Mouse (Mus musculus): ENCODE data around the gene Mob3c. TPM values are rescaled to one million over a fixed set of nuclear protein-coding genes. Genes with fewer than 3 reads are reported as not detected.

Mob3c gene
- 21.5 TPM for total RNA-seq (2023)

GRCm38 (mm10) chr4:115827888-115828571 is at the start of gene Mob3c:
Mob3c (plus strand) TSS chr4:115828092.

GRCm38 (mm10) chr4:115780918-115781317 is 47.0 kb upstream of the Mob3c start, which contains the start of gene Tex38:
Tex38 (minus strand) TSS chr4:115781018.

DNA sequence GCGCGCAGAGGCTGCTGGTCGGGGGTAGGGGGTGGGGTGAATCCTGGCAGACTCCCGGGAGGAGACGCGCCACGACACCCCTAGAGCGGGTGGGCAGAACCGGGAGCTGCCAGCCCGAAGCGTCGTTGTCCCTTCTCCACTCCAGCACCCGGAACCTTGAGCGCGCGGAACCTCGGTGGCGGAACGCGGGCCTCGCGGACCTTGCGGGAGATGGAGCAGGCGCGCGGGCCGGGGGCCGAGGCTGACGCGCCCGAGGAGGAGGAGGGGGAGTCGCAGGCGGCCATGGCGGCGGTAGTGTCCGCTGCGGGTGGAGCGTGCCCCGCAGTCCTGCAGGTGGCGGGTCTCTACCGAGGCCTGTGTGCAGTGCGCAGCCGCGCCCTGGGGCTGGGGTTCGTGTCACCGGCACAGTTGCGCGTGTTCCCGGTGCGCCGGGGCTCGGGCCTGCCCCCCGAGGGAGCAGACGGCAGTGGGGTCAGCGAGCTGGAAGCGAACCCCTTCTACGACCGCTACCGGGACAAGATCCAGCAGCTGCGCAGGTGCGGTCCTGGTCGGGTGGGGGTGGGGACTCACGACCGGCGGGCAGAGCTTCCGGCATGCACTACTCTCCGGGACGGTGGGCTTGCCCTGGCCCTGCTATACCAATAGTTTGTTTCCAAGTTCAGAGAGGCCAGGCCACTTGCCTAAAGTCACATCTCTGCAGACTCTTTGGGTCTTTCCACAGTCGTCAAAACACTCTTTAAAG is 43.0 kb upstream of the Mob3c start, which contains the start of gene Atpaf1:
TSS of gene Atpaf1 (plus strand) at position 44 of the 742 bp plus-strand sequence.

GRCm38 (mm10) chr4:115838696-115839641 is 11.1 kb downstream of the Mob3c start, which contains the start of gene Mknk1:
Mknk1 (plus strand) TSS chr4:115839198.

DNA sequence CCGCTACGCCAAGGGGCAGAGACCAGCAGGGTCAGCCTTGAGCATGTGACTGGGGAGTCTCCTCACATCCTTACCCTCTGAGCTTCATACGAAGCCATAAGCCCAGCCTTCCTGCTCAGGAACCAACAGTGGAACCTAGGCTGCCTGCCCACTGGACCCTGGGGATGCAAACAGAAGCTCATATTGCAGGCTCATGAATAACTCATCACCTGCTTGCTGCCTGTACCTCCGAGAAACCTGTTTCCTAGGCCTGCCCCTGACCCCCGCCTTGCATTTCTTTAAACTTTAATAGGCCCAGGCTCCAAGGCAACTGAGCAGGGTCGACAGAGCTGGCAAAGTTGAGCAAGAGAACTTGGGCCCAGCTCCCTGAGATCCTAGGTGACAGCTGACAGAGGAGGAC is 56.1 kb downstream of the Mob3c start, which contains the start of gene Kncn:
TSS of gene Kncn (plus strand) at position 379 of the 400 bp plus-strand sequence.

Other genes starting within 250 kb of the Mob3c start
- not detected for gene Cyp4a32, start 227.1 kb upstream of the Mob3c start, total RNA-seq (2023)
- not detected for gene Cyp4b1, start 180.4 kb upstream of the Mob3c start, total RNA-seq (2023)
- 32.8 TPM for gene Efcab14, start 90.3 kb upstream of the Mob3c start, total RNA-seq (2023)
- not detected for gene Tex38, start 47.1 kb upstream of the Mob3c start, total RNA-seq (2023)
- gene Atpaf1, start 43.3 kb upstream of the Mob3c start, total RNA-seq (2023): 13.9 TPM
- gene Mknk1, start 11.1 kb downstream of the Mob3c start, total RNA-seq (2023): 53.9 TPM
- gene Kncn, start 56.3 kb downstream of the Mob3c start, total RNA-seq (2023): 0.65 TPM
- not detected for gene 6430628N08Rik, start 62.6 kb downstream of the Mob3c start, total RNA-seq (2023)
- gene Dmbx1, start 111.8 kb downstream of the Mob3c start, total RNA-seq (2023): not detected
- 160 TPM for gene Faah, start 189.8 kb downstream of the Mob3c start, total RNA-seq (2023)
- 47.1 TPM for gene Nsun4, start 225.8 kb downstream of the Mob3c start, total RNA-seq (2023)
- 324 TPM for gene Uqcrh, start 247.0 kb downstream of the Mob3c start, total RNA-seq (2023)
- gene Lrrc41, start 247.2 kb downstream of the Mob3c start, total RNA-seq (2023): 24.2 TPM

Data from CD4-positive naive resting alpha-beta T cell, adult 57 days (primary cell).